26 mouse cellular contexts compared by ENCODE assay signal in the genomic region with DNA sequence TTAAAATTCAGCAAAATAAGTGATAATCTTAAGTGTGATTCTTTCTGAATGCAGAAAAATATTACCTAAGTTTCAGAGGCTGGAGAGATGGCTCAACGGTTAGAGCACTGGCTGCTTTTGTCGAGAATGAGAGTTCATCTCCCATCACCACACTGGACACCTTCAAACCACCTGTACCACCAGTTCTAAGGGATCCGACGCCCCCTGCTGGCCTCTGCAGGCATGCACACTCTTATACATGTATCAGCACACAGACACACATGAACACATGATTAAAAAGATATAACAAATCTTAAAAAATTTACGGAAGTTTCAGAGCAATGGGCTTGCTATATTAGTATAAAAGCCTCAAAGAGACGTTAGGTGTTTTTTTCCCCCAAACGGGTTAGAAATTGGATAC.
DNase-seq lines count a peak whose midpoint lies in the region; ATAC-seq and TF ChIP-seq lines count a peak whose summit lies in the region.
"Had no signal": no experiment of that assay in that cellular context is flagged by ENCODE, and none has a peak within 500 bp of the region (broad histone marks: within the 10 kb centered on the region; RNA-seq: fewer than 3 reads in every experiment).

No protein-coding gene starts in this region.

- TF ChIP-seq POLR2A in MEL (IDR thresholded peaks at IDR 0.05; ENCODE audit: control insufficient read depth in 1 of 2, insufficient read depth in 1 of 2, low read depth in 1 of 2, low read length in 2 of 2, poor library complexity in 1 of 2): no peak

- H3K4me3 ChIP-seq in heart, embryonic 12.5 days: no peak overlapping the region
- H3K4me3 ChIP-seq in lung, embryonic 14.5 days (ENCODE audit: low read depth, low read length): no peak overlapping the region
- no peak overlapping the region for H3K4me3 ChIP-seq in MEL (ENCODE audit: control insufficient read depth in 1 of 2, insufficient read depth in 1 of 2, low read depth in 2 of 2, low read length in 2 of 2)
- no peak overlapping the region for H3K4me3 ChIP-seq in stomach, postnatal 0 days (ENCODE audit: low read depth, low read length)
- H3K4me3 ChIP-seq: heart, embryonic 15.5 days; hindbrain, embryonic 15.5 days; left cerebral cortex, adult 2 months; midbrain, embryonic 12.5 days had no signal

- H3K4me1 ChIP-seq in heart, embryonic 12.5 days (replicated peaks): no peaks in the 10 kb centered on the region
- H3K4me1 ChIP-seq in lung, embryonic 14.5 days (ENCODE audit: insufficient read depth): no peaks in the 10 kb centered on the region
- H3K4me1 ChIP-seq in MEL (ENCODE audit: control insufficient read depth in 1 of 2, insufficient read depth in 2 of 2, low read length in 2 of 2): no peaks in the 10 kb centered on the region
- H3K4me1 ChIP-seq in stomach, postnatal 0 days (replicated peaks; ENCODE audit: control insufficient read depth, insufficient read depth): no peaks in the 10 kb centered on the region
- H3K4me1 ChIP-seq: heart, embryonic 15.5 days; midbrain, embryonic 12.5 days had no signal

- WGBS in heart, embryonic 12.5 days: 79% methylated on average over 7 of the region's 7 CpGs
- 85% methylated on average over 7 of the region's 7 CpGs for WGBS in lung, embryonic 14.5 days
- 77% methylated on average over 7 of the region's 7 CpGs for WGBS in stomach, postnatal 0 days

- H3K36me3 ChIP-seq in heart, embryonic 12.5 days: no peaks in the 10 kb centered on the region
- no peaks in the 10 kb centered on the region for H3K36me3 ChIP-seq in lung, embryonic 14.5 days (ENCODE audit: insufficient read depth)
- no peaks in the 10 kb centered on the region for H3K36me3 ChIP-seq in MEL (ENCODE audit: control insufficient read depth in 1 of 2, insufficient read depth in 2 of 2, low read length in 2 of 2)
- no peaks in the 10 kb centered on the region for H3K36me3 ChIP-seq in stomach, postnatal 0 days (ENCODE audit: control insufficient read depth, insufficient read depth, low read length)
- H3K36me3 ChIP-seq: heart, embryonic 15.5 days; hindbrain, embryonic 15.5 days; midbrain, embryonic 12.5 days had no signal

- no peak for TF ChIP-seq EP300 in MEL (IDR thresholded peaks at IDR 0.05; ENCODE audit: low read depth in 1 of 2, low read length in 2 of 2)
- no peak for TF ChIP-seq EP300 in stomach, postnatal 0 days (optimal IDR thresholded peaks at IDR 0.05)

- peak; percentile 78 for DNase-seq in heart, adult 11 months
- DNase-seq in lung, embryonic 14.5 days: no peak
- DNase-seq in lung, postnatal 4 days: no peak
- no peak for DNase-seq in MEL (ENCODE audit: low read depth, low spot score)
- no peak for DNase-seq in stomach, postnatal 0 days (ENCODE audit: low spot score)
- no peak for DNase-seq in kidney, postnatal 4 days
- DNase-seq in cerebellum, postnatal 25 days: no peak
- DNase-seq: adrenal gland, adult 2 months; cerebellum, adult 2 months; cerebellum, postnatal 36 days; gastrocnemius, postnatal 25 days; heart, postnatal 4 days; kidney, postnatal 36 days; lung, postnatal 10 days; right cerebral cortex, postnatal 25 days; spleen, adult 18-20 months; thymus, adult 18-20 months; thymus, postnatal 36 days had no signal

- H3K9ac ChIP-seq in heart, embryonic 12.5 days: no peak overlapping the region
- H3K9ac ChIP-seq in lung, embryonic 14.5 days: no peak overlapping the region
- no peak overlapping the region for H3K9ac ChIP-seq in MEL (ENCODE audit: control insufficient read depth, low read depth, low read length, poor library complexity, severe bottlenecking)
- H3K9ac ChIP-seq in stomach, postnatal 0 days (ENCODE audit: low read length): no peak overlapping the region
- H3K9ac ChIP-seq: heart, embryonic 15.5 days; hindbrain, embryonic 15.5 days; midbrain, embryonic 12.5 days had no signal

- H3K79me2 ChIP-seq in MEL (ENCODE audit: control insufficient read depth, insufficient read depth, low read length, poor library complexity): no peaks in the 10 kb centered on the region

- H3K27me3 ChIP-seq in heart, embryonic 12.5 days (replicated peaks): no peaks in the 10 kb centered on the region
- no peaks in the 10 kb centered on the region for H3K27me3 ChIP-seq in lung, embryonic 14.5 days (ENCODE audit: insufficient read depth, low read length)
- H3K27me3 ChIP-seq in MEL (ENCODE audit: control insufficient read depth in 1 of 2, insufficient read depth in 2 of 2, low read length in 2 of 2): peaks cover 0 to 2% of the 10 kb centered on the region in 2 experiments; a peak in 1 of 4 replicates
- H3K27me3 ChIP-seq in stomach, postnatal 0 days (ENCODE audit: control insufficient read depth, insufficient read depth, low read length): no peaks in the 10 kb centered on the region
- H3K27me3 ChIP-seq: heart, embryonic 15.5 days; hindbrain, embryonic 15.5 days; midbrain, embryonic 12.5 days had no signal

- no peaks in the 10 kb centered on the region for H3K9me3 ChIP-seq in heart, embryonic 12.5 days (replicated peaks)
- no peaks in the 10 kb centered on the region for H3K9me3 ChIP-seq in lung, embryonic 14.5 days (ENCODE audit: low read depth, low read length)
- no peaks in the 10 kb centered on the region for H3K9me3 ChIP-seq in MEL (replicated peaks; ENCODE audit: insufficient read depth, low read length)
- H3K9me3 ChIP-seq in stomach, postnatal 0 days (ENCODE audit: control insufficient read depth, low read length): no peaks in the 10 kb centered on the region
- H3K9me3 ChIP-seq: heart, embryonic 15.5 days; hindbrain, embryonic 15.5 days; midbrain, embryonic 12.5 days had no signal

- peak; percentile 2 for TF ChIP-seq RAD21 in MEL (IDR thresholded peaks at IDR 0.05; ENCODE audit: low read depth, low read length)

- no peak overlapping the region for H3K4me2 ChIP-seq in heart, embryonic 12.5 days
- H3K4me2 ChIP-seq in lung, embryonic 14.5 days: no peak overlapping the region
- no peak overlapping the region for H3K4me2 ChIP-seq in stomach, postnatal 0 days (replicated peaks; ENCODE audit: low read depth)
- H3K4me2 ChIP-seq: heart, embryonic 15.5 days; hindbrain, embryonic 15.5 days; midbrain, embryonic 12.5 days had no signal

- no peak overlapping the region for H3K27ac ChIP-seq in heart, embryonic 12.5 days (ENCODE audit: poor library complexity, severe bottlenecking)
- no peak overlapping the region for H3K27ac ChIP-seq in lung, embryonic 14.5 days (ENCODE audit: low read depth)
- no peak overlapping the region for H3K27ac ChIP-seq in MEL (ENCODE audit: control insufficient read depth, low read depth, low read length)
- H3K27ac ChIP-seq in stomach, postnatal 0 days (replicated peaks): no peak overlapping the region
- H3K27ac ChIP-seq: heart, embryonic 15.5 days; hindbrain, embryonic 15.5 days; left cerebral cortex, adult 2 months; midbrain, embryonic 12.5 days had no signal

- no peak for ATAC-seq in heart, embryonic 12.5 days (ENCODE audit: insufficient number of reproducible peaks, low FRiP score)
- ATAC-seq in lung, embryonic 14.5 days (ENCODE audit: insufficient read depth): no peak
- no peak for ATAC-seq in stomach, postnatal 0 days (ENCODE audit: low FRiP score, low TSS enrichment)
- ATAC-seq: CD4-positive, CD25-positive, alpha-beta regulatory T cell, adult 4 months; forebrain, embryonic 14.5 days; intestine, embryonic 16.5 days had no signal

- peak; percentile 33 for TF ChIP-seq CTCF in lung, embryonic 14.5 days (IDR thresholded peaks at IDR 0.05; ENCODE audit: low read depth)
- TF ChIP-seq CTCF in MEL (IDR thresholded peaks at IDR 0.05 in 2 of 3, conservative IDR thresholded peaks at IDR 0.05 in 1 of 3; ENCODE audit: control insufficient read depth in 1 of 3, insufficient read depth in 1 of 3, low read depth in 2 of 3, low read length in 3 of 3, poor library complexity in 1 of 3, severe bottlenecking in 1 of 3): peak; percentile 24 to 46 (median 31); a peak in 3 of 6 replicates
- TF ChIP-seq CTCF in stomach, postnatal 0 days (IDR thresholded peaks at IDR 0.05; ENCODE audit: low read depth): peak; percentile 19; the same call in 1 of the 2 replicates

TF ChIP-seq in MEL, 35 proteins besides CTCF, POLR2A, EP300 and RAD21:
- TF ChIP-seq MAX (IDR thresholded peaks at IDR 0.05; ENCODE audit: low read length): no peak
- no peak for TF ChIP-seq ZMIZ1 (IDR thresholded peaks at IDR 0.05; ENCODE audit: low read depth, low read length)
- TF ChIP-seq RCOR1 (IDR thresholded peaks at IDR 0.05; ENCODE audit: low read depth, low read length): no peak
- no peak for TF ChIP-seq MAFK (IDR thresholded peaks at IDR 0.05; ENCODE audit: borderline replicate concordance, low read depth, low read length)
- TF ChIP-seq CHD1 (IDR thresholded peaks at IDR 0.05; ENCODE audit: low read depth, low read length): no peak
- no peak for TF ChIP-seq GATA1 (IDR thresholded peaks at IDR 0.05; ENCODE audit: low read depth, low read length)
- no peak for TF ChIP-seq USF2 (IDR thresholded peaks at IDR 0.05; ENCODE audit: borderline replicate concordance in 1 of 2, insufficient read depth in 1 of 2, low read depth in 1 of 2, low read length in 2 of 2)
- no peak for TF ChIP-seq CHD2 (IDR thresholded peaks at IDR 0.05; ENCODE audit: low read length)
- TF ChIP-seq MEF2A (IDR thresholded peaks at IDR 0.05; ENCODE audit: extremely low read depth, insufficient replicate concordance, low read depth, low read length, poor library complexity, severe bottlenecking): no peak
- no peak for TF ChIP-seq NRF1 (IDR thresholded peaks at IDR 0.05; ENCODE audit: insufficient read depth, low read depth, low read length, poor library complexity, severe bottlenecking)
- no peak for TF ChIP-seq E2F4 (IDR thresholded peaks at IDR 0.05; ENCODE audit: borderline replicate concordance, low read depth, low read length)
- no peak for TF ChIP-seq MXI1 (IDR thresholded peaks at IDR 0.05; ENCODE audit: low read depth, low read length)
- TF ChIP-seq BHLHE40 (IDR thresholded peaks at IDR 0.05; ENCODE audit: borderline replicate concordance, low read depth, low read length): no peak
- no peak for TF ChIP-seq MYB (IDR thresholded peaks at IDR 0.05; ENCODE audit: low read depth, low read length)
- no peak for TF ChIP-seq GABPA (IDR thresholded peaks at IDR 0.05; ENCODE audit: low read depth, low read length)
- TF ChIP-seq POLR2AphosphoS5 (IDR thresholded peaks at IDR 0.05; ENCODE audit: borderline replicate concordance, low read depth, low read length): no peak
